Mouse (Mus musculus): ENCODE results near the gene Patj.

The Patj gene

DNA sequence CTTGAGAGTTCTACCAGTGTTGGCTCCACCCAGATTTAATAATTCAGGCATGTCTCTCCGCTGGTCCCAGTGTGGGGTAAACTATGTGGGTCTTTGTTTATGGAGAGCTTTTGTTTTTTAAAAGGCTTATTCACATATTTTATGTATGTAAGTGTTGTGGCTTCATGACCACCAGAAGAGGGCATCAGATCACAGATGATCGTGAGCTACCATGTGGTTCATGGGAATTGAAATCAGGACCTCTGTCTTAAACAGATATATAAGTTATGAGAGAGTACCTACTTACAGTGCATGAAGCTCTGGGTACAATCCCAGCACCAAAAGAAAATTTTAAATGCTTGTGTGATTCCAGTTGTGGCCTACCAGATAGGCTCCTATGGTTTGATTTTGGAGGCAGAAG lies 344.2 kb downstream of the Patj start:
- DNase-seq, result no peak

GRCm38 (mm10) chr4:98743209-98743905 lies 347.8 kb downstream of the Patj start:
- DNase-seq, result no peak

DNA sequence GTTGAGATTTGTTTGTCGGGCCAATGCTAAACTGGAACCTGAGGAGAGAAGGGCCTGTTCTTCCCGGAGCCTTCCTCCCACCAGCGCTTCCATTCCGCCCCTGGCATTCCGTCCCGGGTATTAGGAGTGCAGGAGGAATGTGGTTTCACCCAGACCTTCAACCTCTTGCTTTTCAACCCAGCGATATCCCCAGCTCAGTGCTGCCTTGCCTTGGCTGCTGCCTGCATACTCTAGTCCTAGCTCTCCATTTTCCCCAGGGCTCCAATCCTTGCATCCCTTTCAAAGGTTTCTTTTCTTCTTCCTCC lies 348.3 kb downstream of the Patj start:
- DNase-seq, result no peak

DNA sequence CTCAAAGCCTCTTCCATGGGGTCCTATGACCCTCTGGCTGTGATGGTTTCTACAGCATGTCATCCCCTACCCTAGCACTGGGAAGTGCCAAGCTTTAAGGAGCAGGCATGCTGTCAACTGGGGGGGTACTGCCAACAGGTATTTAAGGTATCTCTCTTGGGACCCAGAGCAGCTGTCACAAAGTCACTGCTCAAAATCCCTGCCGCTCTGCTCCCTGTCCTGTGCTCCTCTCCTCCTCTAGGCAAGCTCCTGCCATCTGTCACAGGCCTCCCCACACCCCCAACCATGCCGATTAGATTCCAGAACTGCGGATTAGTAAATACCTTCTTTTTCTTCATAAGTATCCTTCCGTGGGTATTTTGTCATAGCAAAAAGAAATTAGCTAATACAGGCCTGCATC lies 358.9 kb downstream of the Patj start:
- no peak for DNase-seq

DNA sequence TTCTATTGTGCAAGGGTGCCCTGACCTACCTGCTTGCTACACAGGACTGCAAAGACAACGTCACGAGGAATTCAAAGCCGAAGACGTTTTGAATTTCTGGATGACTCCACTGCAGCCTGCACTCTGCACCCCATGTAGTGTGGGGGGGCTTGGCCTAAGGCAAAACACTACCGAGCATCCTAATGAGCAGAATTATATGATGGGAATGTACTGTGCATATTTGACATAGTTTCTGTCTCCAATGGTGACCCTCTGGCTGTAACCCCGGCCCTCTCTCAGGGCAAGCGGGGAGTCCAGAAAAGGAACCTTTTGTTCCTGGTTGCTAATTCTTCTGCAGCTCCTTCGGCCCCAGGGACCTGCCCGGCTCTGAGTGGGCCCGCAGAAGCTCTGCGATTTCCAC lies 360.6 kb downstream of the Patj start:
- no peak for DNase-seq

DNA sequence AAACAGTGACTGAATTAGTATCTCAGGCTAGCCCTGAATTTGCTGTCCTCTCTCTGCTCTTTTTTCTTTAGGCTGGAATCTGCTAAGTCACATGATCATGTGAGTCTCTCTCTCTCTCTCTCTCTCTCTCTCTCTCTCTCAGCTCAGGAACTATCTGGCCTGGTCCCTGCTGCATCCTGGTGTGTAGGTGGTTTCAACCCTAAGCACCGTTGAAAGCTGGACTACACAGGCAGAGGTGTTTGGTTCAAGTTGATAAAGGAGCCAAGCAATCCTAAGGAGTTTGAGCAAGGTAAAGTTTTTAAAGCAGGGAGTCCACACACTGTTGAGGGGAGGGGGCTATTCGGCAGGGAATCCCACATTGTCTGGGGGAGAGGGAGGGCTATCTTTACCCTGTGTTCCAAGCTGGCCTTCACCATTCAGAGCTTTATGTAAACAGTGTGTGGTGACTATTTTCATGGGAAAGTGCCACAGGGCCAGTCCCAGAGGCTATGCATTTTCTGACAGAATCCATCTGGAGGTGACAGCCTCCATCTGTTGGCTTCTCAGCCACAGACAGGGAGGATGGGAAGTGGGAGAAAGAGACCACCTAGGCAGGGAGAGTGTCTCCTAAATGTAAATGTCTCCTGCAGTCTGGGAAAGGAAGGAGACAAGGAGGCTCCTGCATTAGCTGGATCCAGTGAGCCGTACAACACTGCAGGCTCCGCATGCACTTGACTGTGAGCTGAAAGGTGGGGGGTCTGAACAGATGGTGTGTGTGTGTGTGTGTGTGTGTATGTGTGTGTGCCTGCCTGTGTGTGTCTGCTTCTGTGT lies 362.6 kb downstream of the Patj start:
- DNase-seq, result no peak

DNA sequence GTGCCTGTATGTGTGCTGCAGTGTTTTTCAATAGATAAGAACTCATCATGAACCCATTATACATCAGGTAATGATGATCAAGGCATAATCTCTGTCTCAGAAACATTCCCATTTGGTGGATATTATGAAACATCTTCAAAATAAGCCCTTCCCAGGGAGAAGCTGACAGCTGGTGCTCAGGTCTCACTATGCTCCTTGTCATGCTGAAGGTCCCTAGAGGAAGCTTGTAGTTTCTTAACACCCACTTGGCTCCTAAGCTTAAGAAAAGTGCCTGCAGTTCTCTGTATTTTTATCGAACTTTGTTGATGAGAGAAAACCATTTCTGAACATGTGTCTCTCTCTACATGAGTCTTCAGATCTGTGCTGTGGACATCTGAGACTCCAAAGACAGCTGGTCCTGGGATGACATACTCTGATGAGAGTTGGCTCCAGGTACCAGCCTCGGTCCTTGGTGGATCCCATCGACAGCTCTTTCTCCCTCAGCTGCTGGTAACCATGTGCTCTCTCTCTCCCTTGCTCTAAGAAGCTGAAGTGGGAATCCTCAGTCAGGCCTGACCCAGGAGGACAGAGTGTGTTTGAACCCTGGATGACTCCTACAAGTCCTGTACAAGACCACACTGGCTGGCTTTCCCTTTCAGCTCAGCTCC lies 363.4 kb downstream of the Patj start:
- no peak for DNase-seq

GRCm38 (mm10) chr4:98767134-98768133 lies 371.8 kb downstream of the Patj start:
- DNase-seq, result no peak

All from heart, adult 11 months (tissue).